Mouse (Mus musculus): ENCODE data around the gene Mlxip.

Mlxip gene

DNA sequence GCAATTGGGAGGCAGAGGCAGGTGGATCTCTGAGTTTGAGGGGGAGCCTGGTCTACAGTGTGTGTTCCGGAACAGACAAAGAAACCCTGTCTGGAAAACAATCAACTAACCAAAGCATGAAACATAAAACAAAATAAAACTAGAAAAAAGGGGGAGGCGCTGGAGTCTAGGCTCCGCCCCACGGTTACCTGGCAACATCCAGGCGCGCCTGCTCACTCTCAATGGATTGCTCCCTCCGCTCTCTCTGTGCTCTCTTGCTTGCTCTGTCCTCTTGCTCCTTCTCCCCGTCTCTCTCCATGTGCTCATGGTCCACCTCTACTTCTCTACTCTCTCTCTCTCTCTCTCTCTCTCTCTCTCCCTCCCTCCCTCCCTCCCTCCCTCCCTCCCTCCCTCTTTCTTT lies 11.9 kb upstream of the Mlxip start:
- DNase-seq (ENCODE audit: low spot score) = no peak

DNA sequence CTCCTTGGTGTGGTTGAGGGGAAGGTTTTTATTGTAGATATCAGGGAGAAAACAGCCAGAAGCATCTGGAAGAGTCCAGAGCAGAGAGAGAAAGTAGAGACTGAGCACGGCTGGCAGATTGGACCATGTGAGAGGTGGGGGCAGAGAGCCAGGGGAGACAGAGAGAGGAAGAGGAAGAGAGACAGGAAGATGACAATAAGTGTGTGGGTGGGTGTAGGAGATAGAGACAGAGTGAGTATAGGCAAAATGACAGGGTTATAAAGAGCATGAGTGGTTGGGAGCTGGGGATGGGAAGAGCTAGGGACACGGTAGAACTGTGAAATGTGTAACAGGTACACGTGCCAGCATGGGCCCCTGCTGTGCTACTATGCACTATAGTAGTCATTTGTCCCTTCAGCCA lies 6.1 kb upstream of the Mlxip start:
- DNase-seq (ENCODE audit: low spot score) = no peak

DNA sequence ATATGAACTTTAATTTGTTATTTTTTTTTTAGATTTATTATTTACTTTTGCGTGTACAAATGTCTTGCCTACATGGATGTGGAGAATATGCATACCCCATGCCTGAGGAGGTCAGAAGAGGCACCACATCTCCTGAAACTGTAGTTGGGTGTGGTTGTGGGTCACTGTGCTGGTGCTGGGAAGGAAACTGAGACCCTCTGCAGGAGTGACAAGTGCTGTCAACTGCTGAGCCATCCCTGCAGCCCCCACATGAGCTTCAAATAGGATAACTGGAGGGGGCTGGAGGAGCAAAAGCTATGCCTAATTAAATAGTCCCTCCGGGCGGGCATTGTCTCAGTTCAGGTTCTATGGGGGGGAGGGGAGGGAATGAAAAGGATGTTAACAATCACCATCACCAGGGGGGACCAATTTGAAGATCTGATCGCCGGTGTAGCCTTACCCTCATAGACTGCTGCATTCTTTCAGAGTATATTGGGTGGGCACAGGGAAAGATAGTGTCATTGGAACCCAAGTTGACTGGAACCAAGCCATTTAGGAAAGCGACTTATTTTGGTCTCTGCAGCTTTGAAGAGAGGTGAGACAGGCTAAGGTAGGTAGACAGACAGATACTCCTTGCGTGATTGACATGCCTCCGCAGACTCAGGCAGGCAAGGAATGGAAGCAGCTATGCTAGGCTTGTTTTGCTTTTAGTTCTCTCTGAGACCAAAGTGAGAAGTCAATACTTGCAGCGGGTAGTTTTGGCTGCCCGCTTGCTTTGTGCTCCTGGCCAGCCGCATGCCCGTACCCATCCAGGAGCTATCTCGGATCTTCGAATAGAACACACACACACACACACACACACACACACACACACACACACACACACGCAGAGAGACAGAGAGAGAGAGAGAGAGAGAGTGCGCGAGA lies 3.8 kb upstream of the Mlxip start:
- no peak for DNase-seq (ENCODE audit: low spot score)

DNA sequence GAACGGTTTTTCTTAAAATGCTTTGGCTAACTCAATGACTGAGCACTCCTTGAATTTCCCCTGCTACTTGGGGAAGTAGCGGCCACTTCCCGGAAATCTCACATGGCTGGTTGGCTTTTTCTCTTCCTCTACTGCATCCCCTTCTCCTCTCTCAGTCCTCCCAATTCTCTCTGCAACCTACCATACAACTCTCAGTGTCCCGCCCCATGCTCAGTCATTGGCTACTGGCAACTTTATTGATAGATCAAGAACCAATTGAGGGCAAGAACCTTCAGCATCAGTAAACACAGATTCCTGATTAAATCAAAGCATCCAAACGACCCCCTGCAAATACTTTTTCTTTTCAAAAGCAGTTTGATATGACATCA lies 3.2 kb upstream of the Mlxip start:
- DNase-seq (ENCODE audit: low spot score) = no peak

DNA sequence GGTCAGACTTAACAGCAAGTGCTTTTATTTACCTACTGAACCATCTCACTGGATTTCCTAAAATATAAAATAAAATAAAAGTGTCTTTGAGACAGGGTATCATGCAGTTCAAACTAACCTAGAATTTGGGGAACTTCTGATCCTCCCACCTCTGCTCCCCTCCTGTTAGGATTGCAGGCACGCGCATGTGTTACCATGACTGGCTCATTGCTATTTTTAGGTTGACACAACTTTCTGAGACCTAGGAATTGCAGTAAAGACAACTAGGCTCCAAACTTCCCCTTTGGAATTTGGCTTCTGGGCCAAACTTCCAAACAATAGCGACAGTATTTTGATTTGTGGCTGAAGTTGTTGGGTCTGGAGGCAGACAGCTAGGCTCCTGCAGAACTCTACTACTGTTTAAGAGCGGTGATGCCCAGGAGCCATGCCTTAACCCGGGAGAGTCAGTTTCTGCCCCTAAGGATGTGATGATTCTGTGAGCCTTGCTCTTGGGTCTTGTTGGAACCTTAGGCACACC lies 754 bp upstream of the Mlxip start:
- DNase-seq (ENCODE audit: low spot score) = no peak

DNA sequence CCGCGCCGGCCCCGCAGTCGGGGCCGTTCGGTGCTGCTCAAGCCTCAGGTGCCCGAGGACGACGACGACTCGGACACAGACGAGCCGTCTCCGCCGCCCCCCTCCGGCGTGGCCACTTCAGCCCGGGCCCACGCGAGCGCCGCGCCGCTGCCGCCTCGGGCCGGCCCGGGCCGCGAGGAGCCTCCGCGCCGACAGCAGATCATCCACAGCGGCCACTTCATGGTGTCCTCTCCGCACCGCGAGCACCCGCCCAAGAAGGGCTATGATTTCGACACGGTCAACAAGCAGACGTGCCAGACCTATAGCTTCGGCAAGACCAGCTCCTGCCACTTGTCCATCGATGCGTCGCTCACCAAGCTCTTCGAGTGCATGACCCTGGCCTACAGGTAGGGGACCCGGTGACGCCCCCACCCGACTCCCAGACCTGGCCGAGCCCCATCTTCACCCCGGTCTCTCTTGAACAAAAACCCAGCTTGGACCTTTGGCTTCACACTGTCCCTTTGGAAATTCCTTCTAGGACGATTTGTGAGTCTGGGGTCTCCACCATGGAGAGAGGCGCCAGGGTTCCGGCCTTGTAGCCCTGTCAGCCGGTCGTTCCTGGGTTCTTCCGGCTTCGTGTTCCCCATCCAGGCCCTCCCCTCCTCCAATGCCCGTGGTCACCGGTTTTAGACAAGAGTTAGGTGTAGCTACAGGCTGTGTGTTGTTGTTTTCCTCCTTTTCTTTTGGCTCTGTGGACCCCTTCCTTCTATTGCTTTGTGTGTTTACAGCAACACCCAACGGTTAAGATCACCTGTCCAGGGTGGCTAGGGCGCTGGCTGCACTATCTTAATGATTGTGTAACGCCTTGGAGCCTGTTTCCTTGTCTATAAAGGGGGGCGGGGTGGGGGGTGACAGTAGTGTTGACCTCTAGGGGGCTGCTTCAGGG lies 621 bp downstream of the Mlxip start:
- no peak for DNase-seq (ENCODE audit: low spot score)

DNA sequence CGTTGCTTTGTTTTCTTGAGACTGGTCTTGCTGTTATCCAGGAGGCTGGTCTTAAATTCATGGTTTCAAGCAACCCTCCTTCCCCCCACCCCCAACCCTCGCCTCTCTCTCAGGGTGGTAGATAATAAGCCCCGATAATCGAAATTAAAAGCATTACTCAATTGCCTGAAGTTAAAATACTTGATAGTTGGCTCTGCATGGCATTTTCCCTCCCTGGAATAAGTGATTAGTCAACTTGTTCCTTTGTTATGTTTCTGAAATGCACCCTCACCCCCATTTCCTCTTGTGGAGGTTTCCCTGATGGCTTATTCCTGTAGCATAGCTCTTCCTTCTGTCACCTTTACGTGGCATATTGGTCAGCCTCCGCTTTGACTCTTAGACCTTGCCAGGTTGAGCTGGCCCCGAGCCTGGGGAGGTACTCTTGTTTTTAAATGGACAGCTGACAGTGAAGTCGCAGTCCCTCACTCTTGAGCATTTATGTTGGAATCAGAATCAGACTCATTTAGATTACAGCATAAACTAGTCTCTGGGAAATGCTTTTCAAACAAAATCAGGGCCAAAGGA lies 2.4 kb downstream of the Mlxip start:
- no peak for DNase-seq (ENCODE audit: low spot score)

DNA sequence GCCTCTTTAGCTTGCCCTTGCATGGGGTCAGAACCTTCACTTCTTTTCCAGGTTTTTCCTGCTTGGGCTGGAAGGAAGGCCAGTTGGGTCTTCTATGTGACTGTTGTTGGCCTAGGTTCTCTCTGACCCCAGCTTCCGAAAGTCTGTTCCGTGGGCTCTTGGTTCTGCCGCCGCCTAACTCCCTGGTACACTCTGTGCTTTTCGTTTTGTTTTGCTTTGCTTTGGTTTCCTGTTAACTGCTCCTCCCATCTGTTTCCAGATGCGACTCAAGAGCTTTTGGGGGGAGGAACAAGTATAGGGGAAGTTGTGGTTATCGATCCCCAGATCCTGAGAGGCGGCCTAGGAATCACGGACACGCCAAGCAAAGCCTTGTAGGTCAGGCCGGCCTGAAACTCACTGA lies 3.2 kb downstream of the Mlxip start:
- no peak for DNase-seq (ENCODE audit: low spot score)

DNA sequence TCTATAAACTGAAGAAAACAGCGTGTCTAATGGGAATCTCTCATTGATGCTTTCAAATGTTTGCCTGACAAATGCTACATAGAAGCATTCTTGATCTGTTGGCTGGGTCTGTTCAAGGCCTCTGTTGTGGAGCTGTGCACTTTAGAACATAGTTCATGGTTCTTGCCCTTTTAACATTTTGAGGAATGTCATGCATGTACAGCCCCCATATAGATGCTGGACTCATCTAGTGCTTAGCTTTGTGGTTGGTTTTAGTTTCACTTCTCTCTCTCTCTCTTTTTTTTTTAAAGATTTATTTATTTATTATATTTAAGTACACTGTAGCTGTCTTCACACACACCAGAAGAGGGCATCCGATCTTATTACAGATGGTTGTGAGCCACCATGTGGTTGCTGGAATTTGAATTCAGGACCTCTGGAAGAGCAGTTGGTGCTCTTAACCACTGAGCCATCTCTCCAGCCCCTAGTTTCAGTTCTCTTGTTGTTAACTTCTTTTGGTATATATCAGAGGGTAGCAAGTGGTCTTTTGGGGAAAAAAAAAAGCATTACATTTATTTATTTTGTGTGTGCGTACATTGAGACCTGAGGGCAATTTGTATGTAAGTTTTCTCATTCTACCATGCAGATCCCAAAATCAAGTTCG lies 4.4 kb downstream of the Mlxip start:
- no peak for DNase-seq (ENCODE audit: low spot score)

DNA sequence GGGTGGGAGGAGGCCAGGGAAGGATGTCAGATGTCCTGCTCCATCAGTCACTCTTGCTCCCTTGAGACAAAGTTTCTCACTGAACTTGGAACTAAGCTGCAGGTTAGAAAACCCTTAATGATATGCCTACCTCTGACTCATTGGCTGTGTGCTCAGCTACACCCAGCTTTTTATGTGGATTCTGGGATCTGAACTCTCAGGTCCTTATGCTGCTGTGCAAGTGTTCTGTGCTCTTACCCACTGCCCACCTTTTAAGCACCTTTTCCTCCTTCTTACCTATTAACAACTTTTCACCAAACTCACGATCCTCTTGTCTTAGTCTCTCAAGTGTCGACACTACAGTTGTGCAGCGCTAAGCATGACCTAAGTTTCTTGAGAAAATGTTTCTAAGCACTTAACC lies 9.9 kb downstream of the Mlxip start:
- DNase-seq (ENCODE audit: low spot score) = no peak

DNA sequence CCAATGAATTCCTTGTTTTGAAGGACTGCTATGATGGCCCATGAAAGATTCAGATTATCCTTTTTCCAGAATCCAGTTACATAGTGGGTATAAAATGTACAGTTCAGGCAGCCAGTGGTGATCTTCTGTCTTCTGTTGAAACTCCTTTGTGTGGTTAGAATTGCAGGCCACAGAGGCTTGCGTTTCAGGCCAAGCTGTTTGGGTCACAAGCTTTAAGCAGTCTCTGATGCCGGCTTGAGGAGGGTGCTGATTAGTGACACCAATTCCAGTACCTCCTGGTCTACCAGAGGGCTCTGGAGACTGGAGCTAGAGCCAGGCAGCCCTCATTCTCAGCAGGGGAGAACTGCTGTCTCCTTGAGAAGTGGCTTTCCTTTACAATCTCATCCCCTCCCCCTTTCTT lies 12.4 kb downstream of the Mlxip start:
- DNase-seq (ENCODE audit: low spot score) = no peak

DNA sequence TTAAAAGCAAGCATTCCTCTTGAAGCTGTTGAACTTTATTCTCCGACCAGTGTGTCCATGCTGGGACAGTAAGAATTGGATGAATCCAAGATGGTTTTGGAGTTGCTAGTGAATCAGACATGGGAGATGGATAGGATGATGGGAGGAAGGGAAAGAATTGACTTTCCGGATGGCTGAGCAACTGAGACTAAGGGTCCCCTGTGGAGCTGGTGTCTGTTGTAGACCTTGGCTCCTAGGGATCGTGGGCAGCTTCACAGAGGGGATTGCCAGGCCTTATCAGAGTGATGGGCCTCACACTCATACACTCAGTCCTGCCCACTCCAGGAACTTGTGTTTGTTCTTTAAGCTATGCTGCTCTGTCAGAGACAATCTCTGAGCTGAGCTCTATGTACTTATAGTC lies 13.6 kb downstream of the Mlxip start:
- no peak for DNase-seq (ENCODE audit: low spot score)

DNA sequence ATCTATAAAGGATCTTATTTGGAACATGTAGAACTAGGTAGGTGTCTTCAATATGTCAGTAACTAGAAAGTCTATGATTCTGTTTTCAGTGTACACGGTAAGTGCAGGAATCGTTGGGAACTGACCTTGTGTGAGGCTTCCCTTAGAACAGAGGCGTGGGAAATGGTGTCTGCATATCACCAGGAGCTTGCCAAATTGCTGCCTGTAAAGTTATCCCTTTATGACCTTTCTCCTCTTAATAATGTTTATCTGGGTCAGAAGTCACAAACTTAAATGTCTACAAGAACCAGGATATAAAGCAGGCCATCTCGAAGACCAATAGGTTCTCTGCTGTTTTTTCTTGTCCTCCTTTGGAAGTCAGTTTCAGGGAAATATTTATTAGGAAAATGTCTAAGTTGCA lies 17.6 kb downstream of the Mlxip start:
- DNase-seq (ENCODE audit: low spot score) = no peak

DNA sequence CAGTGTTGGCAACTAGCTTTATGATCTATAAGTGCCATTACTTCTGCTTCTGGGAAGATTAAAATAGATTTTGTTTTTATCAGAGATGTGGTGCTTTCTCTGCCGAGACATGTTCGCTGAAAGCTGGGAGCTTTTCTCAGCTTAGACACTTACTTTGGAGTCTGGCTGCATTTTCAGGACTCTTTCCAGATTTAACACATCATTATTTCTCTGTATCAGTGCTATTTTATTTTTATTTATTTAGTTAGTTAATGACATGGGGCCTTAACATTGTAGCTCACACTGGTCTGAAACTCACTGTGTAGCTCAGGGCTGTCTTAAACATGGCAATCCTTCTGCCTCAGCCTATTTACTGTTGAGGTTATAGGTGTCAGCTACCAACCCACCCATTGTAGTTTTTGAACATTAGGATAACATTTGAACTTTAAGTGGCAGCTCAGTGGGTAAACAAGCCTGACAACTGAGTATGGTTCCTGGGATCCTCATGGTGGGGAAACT lies 19.3 kb downstream of the Mlxip start:
- no peak for DNase-seq (ENCODE audit: low spot score)

DNA sequence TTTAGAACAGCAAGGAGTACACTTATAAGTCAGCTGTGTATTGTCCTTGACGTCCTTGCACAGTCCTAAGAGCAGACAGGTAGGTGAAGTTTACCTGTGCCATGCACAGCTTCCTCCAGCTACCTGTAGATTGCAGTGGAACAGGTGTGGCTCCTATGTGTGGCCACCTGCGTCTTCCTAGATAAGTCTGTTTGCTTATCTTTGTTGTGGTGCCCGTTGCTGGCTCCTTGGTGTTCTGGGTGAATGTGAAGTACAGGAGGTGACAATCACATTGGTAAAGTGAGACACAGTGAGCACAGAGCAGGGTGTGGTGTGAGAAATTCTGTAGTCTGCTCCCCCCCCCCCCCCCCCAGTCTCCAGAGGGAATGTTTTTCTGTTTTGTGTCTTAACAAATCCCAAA lies 21.6 kb downstream of the Mlxip start:
- no peak for DNase-seq (ENCODE audit: low spot score)

DNA sequence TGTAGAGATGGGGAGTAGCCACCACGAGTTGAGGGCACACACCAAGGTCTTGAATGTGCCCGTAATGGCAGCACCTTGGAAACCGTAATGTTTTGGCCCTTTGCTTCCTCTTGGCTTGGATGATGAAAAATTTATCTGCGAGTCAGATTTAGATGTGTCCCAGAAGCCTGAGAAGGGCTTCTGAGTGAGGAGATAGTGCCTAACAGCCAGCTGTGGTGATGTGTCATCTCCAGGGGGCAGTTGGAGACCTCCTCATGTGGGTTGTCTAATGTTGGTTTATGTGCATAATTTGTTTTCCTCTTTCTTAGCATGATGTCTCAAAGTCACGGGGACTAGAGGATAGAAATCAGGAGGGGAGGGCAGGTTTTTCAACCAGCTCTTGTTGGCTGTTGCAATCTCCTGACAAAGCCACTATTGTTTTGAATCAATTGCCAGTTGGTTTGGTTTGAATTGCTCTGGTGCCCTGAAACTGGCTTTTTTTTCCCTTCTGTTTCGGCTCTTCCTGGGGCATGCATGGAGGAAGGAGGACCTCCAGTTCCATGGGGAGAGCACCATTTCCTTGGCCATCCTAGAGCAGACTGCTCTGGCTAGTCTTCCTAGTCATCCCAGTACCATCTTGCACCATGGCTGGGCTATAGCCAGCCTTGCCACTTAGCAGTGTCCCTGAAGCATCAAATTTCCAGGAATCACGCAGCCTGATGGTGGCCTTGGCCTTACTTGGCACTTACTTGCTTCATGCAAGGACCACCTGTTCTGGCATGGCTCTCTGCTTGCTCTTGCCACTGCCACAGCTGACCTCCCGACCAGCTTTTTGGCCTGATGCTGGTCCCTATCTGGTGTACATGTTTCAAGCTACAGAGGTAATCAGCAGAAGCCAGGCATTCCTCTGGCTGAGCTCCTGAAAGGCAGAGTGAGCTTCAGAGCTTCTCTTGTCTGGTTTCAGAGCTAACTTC lies 22.2 kb downstream of the Mlxip start:
- DNase-seq (ENCODE audit: low spot score) = no peak

DNA sequence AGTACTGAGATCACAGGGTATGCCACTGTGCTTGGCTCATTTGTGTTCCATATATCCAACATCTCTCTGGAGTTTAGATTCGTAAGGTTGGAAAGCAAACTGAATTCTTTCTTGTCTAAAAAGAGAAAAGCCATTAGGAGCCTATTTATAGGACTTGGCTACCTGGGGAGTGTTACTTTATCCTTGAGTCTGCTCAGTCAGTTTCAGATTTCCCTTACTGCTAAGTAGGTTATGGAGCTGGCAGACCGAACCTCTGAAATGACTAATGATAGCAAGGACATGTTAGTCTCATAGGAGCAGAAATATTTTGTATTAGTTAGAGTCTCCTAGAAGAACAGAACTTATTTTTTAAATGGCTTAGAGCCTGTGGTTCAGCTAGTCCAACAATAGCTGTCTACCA lies 29.3 kb downstream of the Mlxip start:
- DNase-seq (ENCODE audit: low spot score) = no peak

DNA sequence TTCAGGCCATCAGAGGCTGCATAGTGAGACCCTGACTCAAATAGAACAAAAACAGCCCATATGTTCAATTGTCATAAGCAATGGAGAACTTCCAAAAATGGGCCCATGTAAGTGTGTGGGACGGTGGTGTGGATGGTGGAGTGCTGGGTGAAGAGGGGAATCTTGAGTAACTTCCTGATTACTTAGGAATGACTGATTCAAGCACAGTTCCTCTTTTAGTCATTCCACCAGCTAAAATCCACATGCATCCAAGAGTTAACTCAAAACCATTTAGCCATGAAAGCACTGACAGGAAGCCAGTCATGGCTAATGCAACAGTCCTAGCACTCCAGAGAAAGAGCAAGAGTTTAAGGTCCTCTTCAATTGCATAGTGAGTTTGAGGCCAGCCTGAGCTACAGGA lies 33.0 kb downstream of the Mlxip start:
- DNase-seq (ENCODE audit: low spot score) = no peak

DNA sequence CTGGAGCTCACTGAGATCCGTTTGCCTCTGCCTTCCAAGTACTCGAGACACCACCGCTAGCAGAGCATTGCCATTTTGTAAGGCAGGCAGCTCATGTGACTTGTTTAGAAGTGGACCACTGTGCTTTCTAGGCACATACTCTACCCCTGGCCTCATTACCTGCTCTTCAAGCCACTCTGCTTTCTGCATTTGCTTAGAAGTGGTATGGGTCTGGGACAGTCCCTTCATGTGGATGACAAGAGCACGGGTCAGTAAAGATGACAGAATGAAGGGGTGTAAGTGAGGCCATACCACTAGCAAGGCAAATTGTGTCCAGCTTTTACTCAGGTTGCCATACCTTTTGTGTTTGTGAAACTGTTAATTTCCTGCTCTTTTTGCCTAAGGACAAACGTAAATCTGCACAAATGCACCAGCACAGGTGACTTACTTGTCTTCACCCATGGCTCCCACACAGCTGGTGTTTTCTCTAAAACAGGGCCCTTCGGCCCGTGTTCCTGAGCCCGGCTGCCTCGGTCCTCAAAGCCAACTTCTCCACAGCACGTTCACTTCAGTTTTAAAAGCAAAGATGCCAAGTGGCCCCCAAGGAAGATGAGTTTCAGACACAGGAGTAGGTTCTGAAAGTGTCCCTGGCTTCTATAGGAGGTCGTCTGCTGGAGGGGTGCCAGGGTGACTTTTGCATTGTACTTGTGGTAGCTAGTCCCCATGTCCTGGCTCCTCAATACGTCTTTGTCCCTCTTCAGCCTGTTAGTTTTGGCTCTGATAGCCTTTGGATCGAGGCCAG lies 37.1 kb downstream of the Mlxip start:
- DNase-seq (ENCODE audit: low spot score) = no peak

DNA sequence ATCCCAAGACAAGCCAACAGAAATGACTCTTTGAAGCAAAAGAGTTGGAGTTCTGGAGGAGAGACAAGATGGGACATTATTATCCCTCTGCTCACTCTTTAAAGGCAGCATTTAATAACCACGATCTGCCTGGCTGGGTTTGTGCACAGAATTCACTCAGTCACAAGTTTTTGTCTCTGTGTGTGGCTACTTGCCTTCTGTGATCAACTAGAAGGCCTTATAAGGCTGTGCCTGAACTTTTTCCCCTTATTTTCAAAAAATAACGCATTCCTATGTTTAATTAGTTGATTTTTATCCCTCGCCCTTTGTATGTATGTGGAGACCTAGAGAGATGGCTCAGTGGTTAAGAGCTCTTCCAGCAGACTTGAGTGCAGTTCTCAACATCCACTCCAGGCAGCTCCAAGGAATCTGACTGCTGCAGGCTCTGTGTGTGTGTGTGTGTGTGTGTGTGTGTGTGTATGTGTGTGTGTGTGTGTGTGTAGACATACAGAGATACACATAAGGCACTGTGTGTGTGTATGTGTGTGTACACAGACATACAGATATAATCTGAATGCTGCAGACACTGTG lies 37.8 kb downstream of the Mlxip start:
- DNase-seq (ENCODE audit: low spot score) = no peak

Data from ovary, postnatal 36 days (tissue).